Mouse (Mus musculus) midbrain, embryonic 16.5 days (tissue): ENCODE measurements around the gene Olfr157. TPM values are rescaled to one million over a fixed set of nuclear protein-coding genes. Genes with fewer than 3 reads are reported as not detected.
"Not testable (repeated sequence)": the region's sequence is repeated elsewhere in the genome, so short reads cannot be mapped to it uniquely, and the experiment has no call there.

Source experiments
- ATAC-seq: fragments of 200-750 bp; cut with Nextera tagmentation; 2 replicates; pipeline ENCODE4 v1.8.0; 2017; ENCODE audit warnings: moderate TSS enrichment
- H3K27ac ChIP-seq: fragments of 300-500 bp; sonication (generic); 2 replicates; pipeline ENCODE4 v1.5.1; 2014; ENCODE audit warnings: mild to moderate bottlenecking, low read length, mixed read lengths
- H3K27me3 ChIP-seq: fragments of 300-500 bp; sonication (generic); 2 replicates; pipeline ENCODE4 v1.6.1; 2014; ENCODE audit warnings: low read depth, low read length, mixed read lengths; ENCODE audit not compliant: control insufficient read depth, insufficient read depth
- H3K36me3 ChIP-seq: fragments of 300-500 bp; sonication (generic); 2 replicates; pipeline ENCODE4 v1.6.1; 2014; ENCODE audit warnings: mild to moderate bottlenecking, low read length, moderate library complexity, mixed read lengths; ENCODE audit not compliant: control insufficient read depth, insufficient read depth
- H3K4me1 ChIP-seq: fragments of 300-500 bp; sonication (generic); 2 replicates; pipeline ENCODE4 v1.6.1; 2014; ENCODE audit warnings: mild to moderate bottlenecking, low read length, mixed read lengths; ENCODE audit not compliant: control insufficient read depth, insufficient read depth
- H3K4me2 ChIP-seq: fragments of 300-500 bp; sonication (generic); 2 replicates; pipeline ENCODE4 v1.6.1; 2014; ENCODE audit warnings: mild to moderate bottlenecking, low read length, mixed read lengths
- H3K4me3 ChIP-seq: fragments of 300-500 bp; sonication (generic); 2 replicates; pipeline ENCODE4 v1.5.1; 2014; ENCODE audit warnings: low read depth, mild to moderate bottlenecking, low read length, moderate library complexity, mixed read lengths
- H3K9ac ChIP-seq: fragments of 300-500 bp; sonication (generic); 2 replicates; pipeline ENCODE4 v1.6.1; 2014; ENCODE audit warnings: low read depth, low read length, mixed read lengths
- H3K9me3 ChIP-seq: fragments of 300-500 bp; sonication (generic); replicated peaks from 2 replicates; pipeline ENCODE4 v1.6.1; 2014; ENCODE audit warnings: mild to moderate bottlenecking, low read length, mixed read lengths; ENCODE audit not compliant: control insufficient read depth, poor library complexity, severe bottlenecking
- WGBS: fragments of 180-500 bp; shearing (Covaris S2); extraction: QIAGEN DNeasy Blood & Tissue Kit; methylation state at CpG from one replicate; pipeline ENCODE4 v1.1.7; 2014; 5-methylcytosine and 5-hydroxymethylcytosine counted together
- polyA plus RNA-seq: library from polyadenylated mRNA; unstranded; fragments of >200 nt; fragmentation: Nextera tagmentation; extraction: Ambion mirVana; gene quantifications from 2 replicates; pipeline ENCODE4 v1.2.1, GENCODE M21; 2015

Gene Olfr157
- polyA plus RNA-seq, 1 experiment from 2014 or later: not detected

DNA sequence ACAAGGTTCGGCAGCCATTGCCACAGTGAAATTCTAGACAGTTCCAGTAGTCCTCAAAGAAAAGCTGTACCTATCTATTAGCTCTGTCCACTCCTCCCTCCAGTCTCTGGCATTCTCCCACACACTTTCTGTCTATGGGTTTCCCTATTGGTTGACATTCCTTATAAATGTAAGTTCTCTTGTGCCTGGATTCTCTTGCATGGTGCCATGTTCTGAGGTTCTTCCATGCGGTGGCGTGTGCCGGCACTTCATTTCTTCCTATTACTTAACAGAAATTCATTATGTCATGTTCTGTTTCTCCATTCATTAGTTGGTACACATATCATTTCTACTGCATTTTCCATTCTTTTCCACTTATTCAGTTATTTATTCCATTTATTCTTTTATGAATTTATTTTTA, 11.2 kb downstream of the Olfr157 start:
- WGBS: 94% methylated on average over 4 of the region's 4 CpGs

GRCm38 (mm10) chr4:43823845-43824337, 16.1 kb downstream of the Olfr157 start, which contains the start of gene Olfr156:
Gene Olfr156, minus strand, starts transcription at chr4:43823895.
- Histone ChIP-seq H3K9me3 (no peaks in the 10 kb centered on the region), H3K4me1 (no peaks in the 10 kb centered on the region), H3K36me3 (no peaks in the 10 kb centered on the region), H3K27ac (no peak within 1 kb of the TSS), H3K4me2 (no peak within 1 kb of the TSS), H3K27me3 (no peaks in the 10 kb centered on the region), H3K4me3 (no peak within 1 kb of the TSS), H3K9ac (no peak within 1 kb of the TSS)
- ATAC-seq: no peak
- 11% methylated on average over 7 of the region's 7 CpGs for WGBS

More for the DNA sequence above, 11.2 kb downstream of the Olfr157 start:
- H3K9ac ChIP-seq: no peak overlapping the region
- no peaks in the 10 kb centered on the region for H3K9me3 ChIP-seq
- ATAC-seq: no peak
- no peaks in the 10 kb centered on the region for H3K36me3 ChIP-seq
- H3K4me2 ChIP-seq: no peak overlapping the region
- no peak overlapping the region for H3K27ac ChIP-seq
- H3K4me1 ChIP-seq: no peaks in the 10 kb centered on the region
- no peaks in the 10 kb centered on the region for H3K27me3 ChIP-seq
- H3K4me3 ChIP-seq: no peak overlapping the region

DNA sequence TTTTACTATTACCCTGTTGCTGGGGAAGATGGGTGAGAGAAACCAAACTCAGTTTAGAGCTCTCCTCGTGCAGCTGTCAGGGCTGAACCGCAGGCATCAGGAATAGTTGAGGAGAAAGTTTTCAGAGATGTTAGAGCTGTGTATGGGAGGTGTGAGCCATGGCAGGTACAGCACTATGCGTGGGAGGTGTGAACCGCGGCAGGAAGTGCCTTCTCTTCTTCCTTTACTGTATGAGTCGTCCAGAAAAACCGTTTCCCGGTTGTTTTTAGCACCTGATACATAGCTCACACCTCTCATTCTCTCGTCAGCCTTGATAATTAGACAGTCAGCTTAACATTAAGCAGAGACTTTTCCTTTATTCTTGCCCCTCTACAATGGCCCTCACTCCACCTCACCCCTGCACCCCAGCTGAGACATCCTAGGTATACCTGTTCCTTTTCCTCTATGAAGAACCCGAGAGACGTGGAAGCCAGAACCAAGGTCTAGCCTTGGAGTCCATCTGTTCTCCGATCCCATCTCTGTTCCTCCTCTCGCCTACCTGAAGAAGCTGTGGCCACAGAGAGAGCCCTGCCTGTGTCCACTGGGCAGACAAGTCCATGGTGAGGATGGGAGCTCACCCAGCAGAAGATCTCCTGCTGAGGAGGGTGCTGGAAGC, 17.0 kb downstream of the Olfr157 start:
- no peak overlapping the region for H3K27ac ChIP-seq
- no peak overlapping the region for H3K9ac ChIP-seq
- no peak overlapping the region for H3K4me2 ChIP-seq
- no peak overlapping the region for H3K4me3 ChIP-seq
- no peaks in the 10 kb centered on the region for H3K9me3 ChIP-seq
- no peaks in the 10 kb centered on the region for H3K4me1 ChIP-seq
- 87% methylated on average over 13 of the region's 13 CpGs for WGBS
- H3K27me3 ChIP-seq: no peaks in the 10 kb centered on the region
- no peak for ATAC-seq
- no peaks in the 10 kb centered on the region for H3K36me3 ChIP-seq

- 84% methylated on average over 7 of the region's 7 CpGs for WGBS
- ATAC-seq: no peak
- Histone ChIP-seq H3K4me1 (no peaks in the 10 kb centered on the region), H3K27ac (no peak overlapping the region), H3K27me3 (no peaks in the 10 kb centered on the region), H3K9me3 (0 out of 2 replicates have a peak, but pooled peaks cover 2% of the 10 kb centered on the region), H3K4me2 (no peak overlapping the region), H3K4me3 (no peak overlapping the region), H3K9ac (no peak overlapping the region), H3K36me3 (no peaks in the 10 kb centered on the region)
These were observed 41.1 kb downstream of the Olfr157 start for GRCm38 (mm10) chr4:43798936-43799335.

DNA sequence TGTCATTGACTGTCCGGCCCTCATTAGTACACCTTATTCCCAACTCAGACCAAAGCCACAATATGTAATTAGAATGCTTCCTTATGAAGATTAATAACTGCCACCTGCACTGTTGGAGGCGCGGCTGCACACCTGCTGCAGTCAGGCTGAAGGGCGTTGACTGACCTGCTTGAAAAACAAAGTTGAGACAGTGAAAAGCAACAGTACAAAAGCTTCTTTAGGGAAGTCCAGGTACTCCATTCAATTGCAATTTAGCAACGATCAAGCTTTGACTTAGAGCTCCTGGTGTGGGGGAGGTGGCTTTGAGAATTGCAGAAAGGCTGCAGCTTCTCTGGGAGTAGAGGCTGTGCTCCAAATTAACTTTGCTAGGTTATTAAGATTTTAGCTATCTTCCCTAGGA, 44.2 kb downstream of the Olfr157 start:
- not testable (repeated sequence) for H3K9ac ChIP-seq, ATAC-seq, H3K4me2 ChIP-seq, H3K27ac ChIP-seq, H3K36me3 ChIP-seq, H3K27me3 ChIP-seq, H3K9me3 ChIP-seq, H3K4me1 ChIP-seq, H3K4me3 ChIP-seq
- WGBS: 87% methylated on average over 5 of the region's 5 CpGs

DNA sequence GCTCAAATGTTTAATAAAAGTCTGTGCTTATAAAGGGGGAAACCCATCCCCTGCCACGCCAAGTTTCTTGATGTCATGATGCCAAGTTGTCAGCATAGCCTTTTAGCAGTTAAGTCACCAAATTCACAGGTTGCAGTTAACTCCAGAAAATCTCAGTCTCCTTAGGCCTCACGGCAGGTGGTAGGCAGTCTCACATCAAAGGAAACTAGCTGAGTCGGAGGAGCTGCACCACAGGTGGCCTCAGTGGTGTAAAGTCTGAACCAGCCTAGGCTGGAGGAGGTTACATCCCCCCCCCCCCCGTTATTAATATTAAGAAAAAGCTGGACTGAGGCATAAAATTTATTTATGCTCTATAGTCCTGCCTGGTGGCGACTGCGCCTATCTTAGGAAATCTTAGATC, 44.7 kb downstream of the Olfr157 start:
- Histone ChIP-seq H3K9me3 (no peaks in the 10 kb centered on the region), H3K36me3 (no peaks in the 10 kb centered on the region), H3K27me3 (no peaks in the 10 kb centered on the region), H3K4me1 (no peaks in the 10 kb centered on the region), H3K4me3 (no peak overlapping the region), H3K9ac (no peak overlapping the region), H3K27ac (no peak overlapping the region), H3K4me2 (no peak overlapping the region)
- no peak for ATAC-seq
- WGBS: 73% methylated on average over 6 of the region's 6 CpGs

Other genes with a start within 250 kb of the Olfr157 start
- 13.5 and 14.7 TPM in 2 replicates for gene Npr2, start 208.3 kb downstream of the Olfr157 start, polyA plus RNA-seq
- 8.3 and 11.8 TPM in 2 replicates for gene Spag8, start 186.6 kb downstream of the Olfr157 start, polyA plus RNA-seq
- gene Hint2, start 183.7 kb downstream of the Olfr157 start, polyA plus RNA-seq: 57.9 and 61.0 TPM in 2 replicates
- gene Tmem8b, start 171.2 kb downstream of the Olfr157 start, polyA plus RNA-seq: 14.9 and 15.8 TPM in 2 replicates
- gene Fam221b, start 171.1 kb downstream of the Olfr157 start, polyA plus RNA-seq: 0.97 and 1.1 TPM in 2 replicates
- not detected in 2 replicates for gene Olfr70, start 139.4 kb downstream of the Olfr157 start, polyA plus RNA-seq
- 0.06 TPM in 1 of 2 replicates, not detected in the other for gene Olfr71, start 129.9 kb downstream of the Olfr157 start, polyA plus RNA-seq
- gene Hrct1, start 113.0 kb downstream of the Olfr157 start, polyA plus RNA-seq: 0.29 and 0.34 TPM in 2 replicates
- gene Spaar, start 110.2 kb downstream of the Olfr157 start, polyA plus RNA-seq: 0.15 TPM in 1 of 2 replicates, not detected in the other
- gene Olfr159, start 69.2 kb downstream of the Olfr157 start, polyA plus RNA-seq: not detected in 2 replicates
- gene Olfr156, start 16.3 kb downstream of the Olfr157 start, polyA plus RNA-seq: not detected in 2 replicates
- not detected in 2 replicates for gene Olfr155, start 11.4 kb upstream of the Olfr157 start, polyA plus RNA-seq
- gene Reck, start 35.3 kb upstream of the Olfr157 start, polyA plus RNA-seq: 4.4 and 6.1 TPM in 2 replicates
- gene Glipr2, start 117.2 kb upstream of the Olfr157 start, polyA plus RNA-seq: 26.6 and 32.1 TPM in 2 replicates
- gene Ccin, start 143.3 kb upstream of the Olfr157 start, polyA plus RNA-seq: not detected in 2 replicates
- gene Clta, start 164.3 kb upstream of the Olfr157 start, polyA plus RNA-seq: 340 and 348 TPM in 2 replicates
- 29.9 TPM in 2 replicates for gene Gne, start 244.0 kb upstream of the Olfr157 start, polyA plus RNA-seq